In genomic region chr19:42317648-42318425, GRCm38 (mm10) we compare ENCODE assay signal across 8 mouse cellular contexts.
DNase-seq lines count a peak whose midpoint lies in the region; ATAC-seq and TF ChIP-seq lines count a peak whose summit lies in the region.

No protein-coding gene starts in this region.

- H3K4me2 ChIP-seq in forebrain, embryonic 14.5 days (ENCODE audit: low read length) = peak overlapping the region; percentile 24
- H3K4me2 ChIP-seq in midbrain, postnatal 0 days (ENCODE audit: low read depth, low read length, poor library complexity, severe bottlenecking) = no peak overlapping the region; the same call in 1 of the 2 replicates

- no peaks in the 10 kb centered on the region for H3K36me3 ChIP-seq in forebrain, embryonic 14.5 days (ENCODE audit: control insufficient read depth, insufficient read depth, low read length)
- no peaks in the 10 kb centered on the region for H3K36me3 ChIP-seq in midbrain, postnatal 0 days (ENCODE audit: insufficient read depth, low read length)

- no peaks in the 10 kb centered on the region for H3K27me3 ChIP-seq in forebrain, embryonic 14.5 days (replicated peaks; ENCODE audit: control insufficient read depth, insufficient read depth, low read length)
- H3K27me3 ChIP-seq in midbrain, postnatal 0 days (ENCODE audit: insufficient read depth, low read length) = no peaks in the 10 kb centered on the region

- H3K9me3 ChIP-seq in forebrain, embryonic 14.5 days (replicated peaks; ENCODE audit: control insufficient read depth, low read length) = no peaks in the 10 kb centered on the region
- H3K9me3 ChIP-seq in midbrain, postnatal 0 days (ENCODE audit: low read length) = no peaks in the 10 kb centered on the region

- TF ChIP-seq CTCF in midbrain, postnatal 0 days (IDR thresholded peaks at IDR 0.05) = no peak

- intact Hi-C loops in heart, postnatal 25 days (cut with DNase I) = loop anchor here (2.0 to 5.0 kb wide), 2 partner anchors 124 to 337 kb away; no protein-coding TSS in a partner anchor

- 35% methylated on average over 18 of the region's 18 CpGs for WGBS in forebrain, embryonic 14.5 days
- WGBS in midbrain, postnatal 0 days = 37% methylated on average over 18 of the region's 18 CpGs

- H3K9ac ChIP-seq in forebrain, embryonic 14.5 days (ENCODE audit: low read length) = no peak overlapping the region
- 0 out of 2 replicates have a peak overlapping the region, but pooled peaks have one; percentile 19 for H3K9ac ChIP-seq in midbrain, postnatal 0 days (replicated peaks; ENCODE audit: low read length, poor library complexity, severe bottlenecking)

- DNase-seq in cerebellum, adult 8-10 months = no peak
- DNase-seq in forebrain, embryonic 14.5 days (ENCODE audit: low spot score) = peak; percentile 85
- DNase-seq in layer of hippocampus, postnatal 10 days (ENCODE audit: low spot score in 2 of 2) = peak; percentile 59 to 62
- DNase-seq in midbrain, postnatal 0 days (ENCODE audit: low spot score) = peak; percentile 72
- DNase-seq in kidney, adult 9 months = no peak
- no peak for DNase-seq in heart, postnatal 25 days (ENCODE audit: low spot score)
- DNase-seq in gastrocnemius, postnatal 4 days (ENCODE audit: low spot score in 2 of 2) = no peak

- H3K27ac ChIP-seq in forebrain, embryonic 14.5 days (ENCODE audit: low read depth, low read length) = peak overlapping the region; percentile 84
- H3K27ac ChIP-seq in midbrain, postnatal 0 days (ENCODE audit: low read depth, low read length) = peak overlapping the region; percentile 12; the same call in 1 of the 2 replicates

- H3K4me3 ChIP-seq in forebrain, embryonic 14.5 days (ENCODE audit: low read depth, low read length) = no peak overlapping the region
- H3K4me3 ChIP-seq in midbrain, postnatal 0 days (ENCODE audit: low read depth, low read length) = no peak overlapping the region

- peaks cover 40% of the 10 kb centered on the region for H3K4me1 ChIP-seq in forebrain, embryonic 14.5 days (ENCODE audit: control insufficient read depth, insufficient read depth, low read length)
- 0 out of 2 replicates have a peak, but pooled peaks cover 11% of the 10 kb centered on the region for H3K4me1 ChIP-seq in midbrain, postnatal 0 days (ENCODE audit: insufficient read depth, low read length)

- ATAC-seq in cerebellum, adult (ENCODE audit: insufficient number of reproducible peaks, low FRiP score, low TSS enrichment) = peak; percentile 22; the same call in 1 of the 2 replicates
- peak; percentile 40; the same call in 1 of the 2 replicates for ATAC-seq in forebrain, embryonic 14.5 days
- no peak for ATAC-seq in midbrain, postnatal 0 days (ENCODE audit: low FRiP score)

Comparison
In these comparisons a context has a peak if more than half of its experiments do, and no peak if none do; other contexts are left out.
1. DNase-seq: peak in forebrain, embryonic 14.5 days (single experiment), layer of hippocampus, postnatal 10 days (2 of 2) and midbrain, postnatal 0 days (single experiment); none in cerebellum, adult 8-10 months (single experiment), kidney, adult 9 months (single experiment), heart, postnatal 25 days (single experiment) and gastrocnemius, postnatal 4 days (0 of 2).